Mouse (Mus musculus) ovary, postnatal 36 days (tissue): ENCODE results near the gene Tnfrsf9.
"Not testable (repeated sequence)": the region's sequence is repeated elsewhere in the genome, so short reads cannot be mapped to it uniquely, and the experiment has no call there.

ENCODE experiments used
- DNase-seq: peaks from one replicate; pipeline ENCODE4 v3.0.0; 2022; ENCODE audit warnings: low spot score, mixed read lengths

Gene Tnfrsf9

DNA sequence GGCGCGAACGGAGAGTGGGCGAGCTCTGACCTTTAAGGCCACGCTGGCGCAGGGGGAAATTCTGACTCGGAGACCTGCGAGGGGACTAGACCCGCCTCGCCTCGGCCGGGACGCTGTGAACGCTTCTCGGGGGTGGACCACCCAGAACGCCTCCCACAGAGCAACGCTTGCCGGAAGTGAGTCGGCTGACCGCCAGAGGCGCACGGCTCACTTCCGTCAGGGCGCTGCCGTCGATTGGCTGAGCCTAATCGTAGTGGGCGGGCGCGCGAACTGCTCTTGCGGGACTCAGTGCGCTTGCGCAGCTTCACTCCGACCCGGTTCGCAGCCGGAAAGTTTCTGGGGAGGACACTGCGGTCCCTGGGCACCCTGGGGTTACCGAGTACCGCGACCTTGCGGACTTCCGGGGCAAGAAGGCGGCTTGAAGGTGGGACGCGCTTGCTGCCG lies at the start of gene Tnfrsf9, which contains the start of gene Park7:
Gene Tnfrsf9 (plus strand): TSS at position 273 of the 444 bp plus-strand sequence.
Gene Park7 (minus strand): TSS at position 148 of the 444 bp plus-strand sequence.
- peak; percentile 95 for DNase-seq

DNA sequence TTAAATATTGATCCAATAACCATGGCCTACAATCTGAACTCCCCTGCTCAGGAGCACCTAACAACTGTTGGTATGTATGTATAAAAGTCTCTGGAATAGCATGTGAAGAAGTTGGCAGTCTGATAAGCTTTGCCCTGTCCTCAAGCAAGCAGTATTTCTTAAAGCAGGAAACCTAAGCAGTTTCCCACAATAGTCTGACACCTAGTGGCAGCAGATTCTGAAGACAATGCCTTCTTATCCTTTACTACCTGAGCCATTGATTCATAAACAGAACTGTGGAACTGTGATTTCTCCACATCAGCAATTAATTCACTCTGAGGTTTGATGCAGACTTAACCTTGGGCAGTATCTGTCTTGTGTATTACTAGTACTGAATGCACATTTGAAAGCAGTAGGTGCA lies 49.0 kb upstream of the Tnfrsf9 start:
- DNase-seq, result no peak

DNA sequence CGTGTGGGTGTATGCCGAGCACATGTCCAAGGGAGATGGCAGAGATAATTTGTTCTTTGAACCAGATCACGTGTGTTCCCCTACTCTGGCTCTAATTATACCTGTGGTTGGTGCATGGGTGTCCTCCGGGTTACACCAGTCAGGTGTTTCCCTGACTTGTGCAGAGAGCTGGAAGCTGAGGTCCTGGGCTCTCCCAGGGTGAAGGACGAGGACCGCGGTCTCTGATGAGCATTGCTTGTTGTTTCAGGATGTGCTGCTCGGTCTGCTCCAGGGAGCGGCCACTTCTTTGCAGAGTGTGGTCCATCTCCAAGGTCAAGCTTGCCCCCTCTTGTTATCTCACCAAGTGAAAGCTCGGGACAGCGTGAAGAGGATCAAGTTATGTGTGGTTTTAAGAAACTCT lies 48.3 kb upstream of the Tnfrsf9 start:
- DNase-seq, result no peak

DNA sequence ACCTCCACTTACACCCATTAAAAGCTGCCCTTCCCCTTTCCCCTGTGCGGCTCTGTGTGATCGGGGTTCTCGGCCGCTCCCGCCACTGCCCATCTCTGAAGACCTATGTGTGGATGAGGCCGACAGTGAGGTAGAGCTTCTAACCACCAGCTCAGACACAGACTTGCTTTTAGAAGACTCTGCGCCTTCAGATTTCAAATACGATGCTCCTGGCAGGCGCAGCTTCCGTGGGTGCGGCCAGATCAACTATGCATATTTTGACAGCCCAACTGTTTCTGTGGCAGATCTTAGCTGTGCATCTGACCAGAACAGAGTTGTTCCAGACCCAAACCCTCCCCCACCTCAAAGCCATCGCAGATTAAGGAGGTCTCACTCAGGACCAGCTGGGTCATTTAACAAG lies 47.9 kb upstream of the Tnfrsf9 start:
- no peak for DNase-seq

DNA sequence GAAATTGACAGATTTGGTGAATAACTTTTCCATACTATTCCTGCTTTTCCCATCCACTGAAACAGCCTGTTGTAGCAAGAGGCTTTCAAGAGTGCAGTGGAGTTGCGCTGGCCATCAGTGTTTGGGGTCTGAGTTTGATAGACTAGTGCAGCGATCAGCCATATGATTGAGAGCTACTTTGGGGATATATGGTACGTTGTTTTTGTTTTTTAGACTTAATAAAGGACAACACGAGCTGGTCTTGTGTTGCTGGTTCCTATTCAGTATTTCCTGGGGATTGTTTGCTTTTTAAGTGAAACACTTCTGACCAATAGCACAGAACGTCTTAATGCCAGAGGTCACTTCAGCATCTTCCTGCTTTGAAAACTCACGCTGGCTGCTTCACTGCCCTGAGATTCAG lies 46.2 kb upstream of the Tnfrsf9 start:
- no peak for DNase-seq

DNA sequence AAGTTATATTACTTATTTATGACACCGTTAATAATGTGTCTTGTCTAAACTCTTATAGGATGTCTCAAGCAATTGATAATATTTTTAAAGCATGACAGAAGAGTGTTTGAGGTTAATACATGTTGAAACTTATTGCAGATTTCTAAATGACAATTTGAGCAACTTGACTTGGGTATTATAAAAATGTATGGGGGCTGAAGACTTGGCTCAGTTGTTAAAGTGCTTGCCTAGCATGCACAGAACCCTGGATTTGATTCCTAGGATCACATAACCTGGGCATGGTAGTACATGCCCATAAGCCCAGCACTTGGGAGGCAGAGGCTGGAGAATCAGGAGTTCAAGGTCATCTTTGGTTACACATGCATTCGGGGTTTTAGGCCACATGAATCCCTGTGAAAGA lies 45.5 kb upstream of the Tnfrsf9 start:
- DNase-seq, result no peak

DNA sequence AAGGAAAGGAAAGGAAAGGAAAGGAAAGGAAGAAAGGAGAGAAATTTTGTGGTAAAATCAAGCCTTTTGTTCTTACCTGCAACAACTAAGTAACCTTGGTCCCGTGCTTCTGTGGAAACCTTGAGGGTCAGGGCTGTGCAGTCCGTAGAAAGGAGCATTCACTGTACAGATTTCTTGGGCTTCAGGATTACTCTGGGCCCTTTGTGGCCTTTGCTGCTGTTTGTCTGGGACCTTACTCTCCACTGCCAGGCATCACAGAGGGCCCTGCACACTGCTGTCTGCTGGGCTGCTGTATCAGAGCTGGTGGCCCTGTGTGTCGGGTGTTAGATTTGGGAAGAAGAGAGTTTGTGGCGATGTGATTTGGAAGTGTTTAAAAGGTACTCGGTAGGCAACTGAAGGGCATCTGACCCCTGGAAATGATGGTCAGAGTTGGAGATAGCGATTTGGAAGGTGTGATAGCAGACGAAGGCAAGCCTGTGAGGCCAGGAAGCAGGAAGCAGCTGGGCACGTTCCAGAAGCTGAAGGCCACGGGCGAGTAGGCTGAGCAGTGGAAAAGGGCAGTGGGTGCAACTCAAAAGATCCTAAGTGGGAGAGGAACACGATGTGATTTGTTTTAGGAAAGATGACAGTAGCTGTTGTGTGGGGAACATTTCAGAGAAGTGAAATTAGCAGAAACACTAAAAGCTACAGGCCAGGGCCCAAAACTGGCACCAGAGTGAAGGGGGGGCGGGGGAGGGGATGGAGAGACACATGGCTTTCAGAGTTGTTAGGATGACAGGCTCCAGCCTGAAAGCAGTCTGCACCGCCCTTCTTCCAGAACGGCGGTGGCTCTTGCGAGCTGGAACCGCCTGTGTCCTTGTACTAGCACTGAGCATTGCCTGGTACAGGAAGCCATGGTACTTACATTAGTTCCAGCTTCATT lies 44.8 kb upstream of the Tnfrsf9 start:
- peak; percentile 45 for DNase-seq

DNA sequence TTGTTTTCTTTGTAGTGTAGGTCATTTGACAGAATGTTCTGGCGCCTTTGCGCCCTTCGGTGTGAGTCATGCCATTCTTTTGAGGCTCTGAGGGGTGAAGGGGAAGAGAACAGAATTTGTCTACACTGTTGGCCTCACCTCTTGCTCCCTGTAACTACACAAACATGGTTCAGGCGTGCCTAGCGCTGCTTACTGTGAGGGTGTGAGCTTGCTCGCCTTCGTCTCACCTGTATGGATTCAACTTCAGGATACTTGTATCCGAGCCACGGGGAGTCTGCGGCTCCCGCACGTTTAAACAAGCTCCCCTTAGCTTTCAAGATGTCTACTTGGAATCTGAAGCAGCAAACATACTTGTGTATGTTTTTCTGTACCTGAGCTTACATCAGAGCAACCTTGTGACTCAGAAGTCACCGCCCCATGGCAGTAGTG lies 43.4 kb upstream of the Tnfrsf9 start:
- no peak for DNase-seq

DNA sequence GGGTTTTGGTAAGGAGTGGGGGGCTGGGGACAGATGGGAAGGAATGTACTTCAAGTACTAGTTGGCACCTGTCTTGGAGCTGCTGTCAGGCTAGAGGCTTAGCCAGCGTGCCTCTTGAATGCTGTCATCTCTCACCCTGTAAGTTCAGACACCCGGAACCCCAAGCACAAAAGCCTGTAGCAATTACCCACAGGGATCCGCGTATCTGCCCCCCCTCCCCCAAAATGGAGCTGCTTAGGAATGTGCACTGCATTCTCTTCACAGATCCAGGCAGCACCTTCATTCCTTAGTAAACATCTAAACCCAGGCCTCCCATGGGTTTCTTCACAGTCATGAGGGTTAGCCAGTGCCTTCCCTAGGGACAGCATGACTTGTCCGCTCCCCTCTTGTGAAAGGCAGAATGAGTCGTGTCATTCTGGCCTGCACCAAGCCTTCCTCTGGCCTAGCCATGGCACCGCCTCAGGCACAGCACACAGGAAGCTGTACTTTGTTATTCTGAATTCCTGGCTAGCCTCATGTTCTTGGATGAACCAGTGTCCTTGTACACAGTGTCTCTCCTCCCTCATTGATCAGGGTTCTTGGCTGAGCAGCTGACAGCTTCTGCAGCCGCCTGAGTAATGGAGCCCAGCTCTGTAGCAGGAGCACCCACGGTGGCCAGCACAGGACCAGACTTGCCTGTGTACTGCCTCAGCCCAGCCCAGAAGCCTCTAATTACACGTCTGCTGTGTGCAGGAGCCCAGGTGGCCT lies 42.8 kb upstream of the Tnfrsf9 start:
- peak; percentile 38 for DNase-seq

DNA sequence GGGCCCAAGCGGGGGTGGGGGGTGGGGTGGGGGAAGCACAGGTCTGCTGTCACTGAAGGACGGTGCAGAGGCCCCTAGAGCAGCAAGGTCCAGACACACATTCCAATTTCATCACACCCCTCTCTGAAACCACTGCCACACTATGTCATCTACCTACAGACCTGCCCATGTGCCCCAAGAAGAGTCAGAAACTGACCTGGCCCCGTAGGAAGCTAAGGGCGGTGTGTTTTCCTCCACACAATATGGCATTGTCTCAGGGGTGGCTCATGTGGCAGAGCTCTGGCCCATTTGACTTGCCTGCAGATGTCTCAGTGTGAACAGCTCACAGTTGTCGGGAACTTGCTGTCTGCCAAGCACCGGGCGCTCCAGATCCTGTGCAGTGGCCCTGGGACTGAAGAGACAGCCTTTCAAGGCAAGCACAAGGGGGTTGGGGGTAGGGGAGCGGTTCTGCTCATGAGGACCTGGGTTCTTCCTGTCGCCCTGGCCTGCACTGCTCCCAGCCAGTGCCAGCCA lies 42.2 kb upstream of the Tnfrsf9 start:
- DNase-seq, result peak; percentile 25

DNA sequence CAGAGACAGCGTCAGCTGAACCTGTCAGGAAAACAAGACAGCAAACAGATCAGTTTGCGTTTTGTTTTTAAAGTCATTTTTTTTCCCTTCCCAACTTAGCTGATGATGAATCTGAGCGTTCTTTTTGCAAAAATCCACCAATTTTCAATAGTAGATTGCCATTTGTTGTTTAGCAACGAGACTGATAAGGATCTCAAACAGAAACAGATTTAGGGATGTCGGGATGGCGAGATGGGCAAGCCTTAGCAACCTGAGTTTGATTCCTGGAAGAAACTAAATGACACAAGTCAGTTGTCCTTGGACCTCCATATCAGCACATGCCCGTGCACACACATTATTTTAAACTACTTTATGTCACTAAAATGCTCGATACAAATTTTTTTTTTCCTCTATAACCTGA lies 41.7 kb upstream of the Tnfrsf9 start:
- no peak for DNase-seq

DNA sequence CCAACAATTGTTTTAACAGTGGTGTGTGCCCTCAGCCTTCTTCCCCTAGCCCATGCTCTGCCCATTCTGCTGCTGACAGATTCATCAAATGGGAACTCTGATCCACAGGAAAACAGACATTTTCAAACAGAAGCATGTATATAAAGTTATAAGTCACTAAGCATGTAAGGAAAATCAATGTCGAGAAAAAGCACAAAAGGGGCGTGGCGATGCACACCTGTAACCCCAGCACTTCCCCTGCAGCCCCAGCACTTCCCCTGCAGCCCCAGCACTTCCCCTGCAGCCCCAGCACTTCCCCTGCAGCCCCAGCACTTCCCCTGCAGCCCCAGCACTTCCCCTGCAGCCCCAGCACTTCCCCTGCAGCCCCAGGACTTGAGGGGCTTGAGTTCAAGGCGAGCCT lies 39.9 kb upstream of the Tnfrsf9 start:
- not testable (repeated sequence) for DNase-seq

DNA sequence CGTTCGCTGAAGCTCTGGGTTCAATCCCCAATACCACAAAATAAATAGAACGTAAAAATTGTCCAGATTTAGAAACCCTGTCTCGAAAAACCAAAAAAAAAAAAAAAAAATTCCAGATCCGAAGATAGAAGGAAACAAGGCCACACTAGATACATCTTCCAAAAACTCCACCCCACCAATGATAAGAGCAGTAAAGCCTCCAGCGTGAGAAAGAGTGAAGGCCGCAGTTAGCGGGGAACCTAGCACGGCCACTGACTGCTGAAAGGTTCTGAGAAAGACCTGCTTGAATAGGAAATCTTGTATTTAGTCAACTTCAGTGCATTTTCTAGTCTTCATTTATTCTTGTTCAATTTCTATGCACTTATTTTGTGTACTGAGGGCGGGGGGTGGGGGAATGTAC lies 39.0 kb upstream of the Tnfrsf9 start:
- DNase-seq, result no peak

DNA sequence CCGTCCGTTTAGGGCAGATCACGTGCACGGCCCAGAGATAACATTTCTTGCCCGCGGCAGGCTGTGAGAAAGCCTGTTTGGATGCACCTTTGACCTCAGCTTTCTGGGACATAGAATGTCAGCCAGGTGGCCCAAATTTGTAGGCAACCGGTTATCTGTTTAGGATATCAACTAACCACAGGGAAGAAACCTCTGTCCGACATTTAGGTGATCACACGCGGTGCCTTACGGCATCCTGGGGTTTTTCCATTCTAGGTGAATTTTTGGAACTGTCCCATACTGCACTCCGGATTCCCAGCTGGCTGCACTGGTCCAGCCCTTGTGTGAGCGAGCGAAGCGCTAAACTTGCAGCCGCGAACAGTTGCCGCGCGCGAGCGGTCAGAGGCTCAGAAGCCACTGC lies 34.7 kb upstream of the Tnfrsf9 start:
- no peak for DNase-seq

DNA sequence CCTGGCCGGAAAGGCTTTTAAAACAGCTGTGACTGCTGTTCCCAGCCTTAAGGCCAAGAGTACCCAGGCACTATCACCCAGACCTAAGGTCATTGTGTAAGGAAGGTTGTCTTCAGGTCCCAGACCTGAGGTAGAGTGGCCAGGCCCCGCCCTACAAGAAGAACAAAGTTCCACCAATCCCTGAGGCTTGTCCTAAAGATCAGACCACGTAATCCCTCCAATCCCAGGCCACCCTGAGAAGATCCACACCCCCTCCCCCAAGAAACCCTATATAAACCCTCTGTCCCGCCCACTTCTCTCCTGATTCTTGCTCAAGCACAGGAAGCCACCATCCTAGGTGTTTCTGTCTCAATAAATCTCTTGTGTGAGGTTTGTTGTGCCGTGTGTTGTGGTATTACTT lies 34.0 kb upstream of the Tnfrsf9 start:
- no peak for DNase-seq

DNA sequence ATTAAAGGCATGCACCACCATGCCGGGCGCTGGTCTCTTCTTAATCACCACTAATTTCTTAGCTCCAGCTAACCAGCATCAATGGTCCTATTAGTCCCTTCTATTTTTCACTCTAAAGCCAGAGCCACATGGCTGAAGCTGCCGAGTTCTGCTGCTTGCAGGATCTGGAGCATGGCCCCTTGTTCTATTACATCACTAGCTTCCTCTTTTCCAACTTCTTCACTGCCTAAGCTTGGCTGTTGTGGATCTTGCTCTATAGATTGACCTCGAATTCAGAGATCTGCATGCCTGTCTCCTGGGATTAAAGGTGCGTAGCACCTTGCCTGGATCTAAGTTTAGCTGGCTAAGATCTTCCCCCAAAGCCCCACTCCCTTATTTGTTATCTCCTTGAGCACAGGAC lies 31.7 kb upstream of the Tnfrsf9 start:
- DNase-seq, result no peak

DNA sequence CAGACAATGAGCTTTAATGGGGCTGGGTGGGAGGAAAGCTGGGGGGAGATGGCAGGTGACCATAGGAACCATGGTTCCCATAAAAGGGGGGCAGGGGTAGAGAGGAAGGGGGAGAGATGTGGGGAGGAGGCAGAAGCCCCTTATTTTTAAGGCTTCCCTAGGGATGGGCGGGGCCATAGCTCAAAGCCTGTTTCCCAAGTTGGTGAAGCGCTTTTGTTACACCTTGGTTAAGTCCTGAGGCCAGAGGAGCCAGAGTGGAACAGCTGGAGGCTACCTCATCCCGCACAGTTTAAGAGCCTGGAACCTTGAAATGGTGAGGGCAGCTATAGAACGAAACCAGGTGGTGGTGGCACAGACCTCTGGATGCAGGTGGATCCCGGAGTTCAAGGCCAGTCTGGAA lies 26.5 kb upstream of the Tnfrsf9 start:
- no peak for DNase-seq

DNA sequence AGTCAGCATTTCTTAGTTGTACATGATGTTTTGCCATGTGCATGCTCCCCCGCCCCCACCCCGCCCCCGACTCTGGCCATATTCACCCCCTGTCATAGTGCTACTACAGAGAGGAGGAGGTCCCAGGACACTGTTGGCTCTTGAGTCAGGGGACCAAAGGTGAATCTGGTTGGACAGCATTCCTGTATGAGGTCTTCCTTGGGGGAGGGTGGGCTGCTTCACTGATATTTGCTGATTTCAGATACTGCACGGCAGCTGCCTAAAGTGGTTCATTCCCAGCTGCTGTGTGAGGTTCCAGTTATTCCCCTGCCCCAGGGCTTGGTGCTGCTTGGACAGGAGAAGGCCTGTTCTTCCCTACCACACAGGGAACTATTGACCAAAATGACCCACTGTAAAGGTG lies 25.9 kb upstream of the Tnfrsf9 start:
- no peak for DNase-seq

DNA sequence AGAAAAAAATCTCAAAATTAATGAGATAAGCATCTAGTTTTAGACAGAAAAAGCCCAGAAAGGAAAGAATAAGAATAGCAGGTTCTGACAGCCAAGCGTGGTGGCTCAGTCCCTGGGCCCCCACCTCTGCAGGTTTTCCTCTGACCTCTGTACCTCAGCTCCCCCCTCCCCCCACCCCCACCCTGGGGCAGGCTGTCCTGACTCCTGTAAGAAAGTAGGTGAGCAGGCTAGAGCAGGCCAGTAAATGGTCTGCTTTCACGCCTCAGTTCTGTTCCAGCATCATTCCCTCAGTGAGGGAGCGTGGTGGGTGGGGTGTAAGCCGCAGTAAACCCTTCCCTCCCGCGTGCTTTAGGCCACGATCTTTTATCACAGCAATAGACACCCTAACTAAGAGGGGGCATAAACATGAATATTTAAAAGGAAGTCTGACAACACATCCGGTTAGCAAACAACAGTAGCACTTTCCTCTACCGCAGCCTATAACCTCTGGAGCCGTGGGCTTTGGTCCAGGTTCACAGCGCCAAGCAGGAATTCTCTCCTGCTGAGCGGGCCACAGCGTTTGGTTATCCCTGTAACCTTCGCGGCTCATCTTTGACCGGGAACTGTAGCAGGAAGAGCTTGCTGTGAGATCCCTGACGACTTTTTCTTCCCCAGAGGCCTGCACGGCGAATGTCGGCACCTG lies 24.9 kb upstream of the Tnfrsf9 start:
- DNase-seq, result no peak

DNA sequence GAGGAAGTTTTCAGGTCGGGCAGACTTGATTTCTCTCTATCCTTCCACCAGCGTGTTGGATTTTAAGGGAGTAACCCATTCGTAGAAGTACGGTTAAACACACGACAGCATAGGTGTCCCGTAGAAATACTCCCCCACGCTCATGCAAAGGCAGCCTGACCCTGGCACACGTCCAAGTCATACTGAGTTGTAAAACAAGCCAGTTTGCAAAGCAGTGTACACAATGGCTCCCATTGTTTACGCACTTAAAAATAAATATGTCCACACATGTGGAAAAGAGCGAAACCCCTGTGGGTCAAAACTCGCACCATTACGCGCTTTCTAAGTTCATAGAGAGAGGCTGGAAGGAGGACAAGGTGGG lies 24.4 kb upstream of the Tnfrsf9 start:
- no peak for DNase-seq

DNA sequence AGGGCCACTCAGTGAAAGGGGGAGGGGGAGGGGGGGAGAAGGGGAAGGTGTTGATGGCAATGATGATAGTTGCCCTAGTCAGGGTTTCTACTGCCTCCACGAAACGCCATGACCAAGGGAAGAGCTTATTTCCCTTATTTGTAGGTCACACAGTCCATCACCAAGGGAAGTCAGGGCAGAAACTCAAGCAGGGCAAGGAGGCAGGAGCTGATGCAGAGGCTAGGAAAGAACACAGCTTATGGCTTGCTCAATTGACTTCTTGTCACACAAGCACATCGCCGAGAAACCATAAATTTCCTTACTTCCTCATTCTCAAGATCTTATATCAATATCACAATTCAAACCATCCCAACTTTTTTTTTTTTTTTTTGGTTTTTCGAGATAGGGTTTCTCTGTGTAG lies 23.1 kb upstream of the Tnfrsf9 start:
- DNase-seq, result no peak

DNA sequence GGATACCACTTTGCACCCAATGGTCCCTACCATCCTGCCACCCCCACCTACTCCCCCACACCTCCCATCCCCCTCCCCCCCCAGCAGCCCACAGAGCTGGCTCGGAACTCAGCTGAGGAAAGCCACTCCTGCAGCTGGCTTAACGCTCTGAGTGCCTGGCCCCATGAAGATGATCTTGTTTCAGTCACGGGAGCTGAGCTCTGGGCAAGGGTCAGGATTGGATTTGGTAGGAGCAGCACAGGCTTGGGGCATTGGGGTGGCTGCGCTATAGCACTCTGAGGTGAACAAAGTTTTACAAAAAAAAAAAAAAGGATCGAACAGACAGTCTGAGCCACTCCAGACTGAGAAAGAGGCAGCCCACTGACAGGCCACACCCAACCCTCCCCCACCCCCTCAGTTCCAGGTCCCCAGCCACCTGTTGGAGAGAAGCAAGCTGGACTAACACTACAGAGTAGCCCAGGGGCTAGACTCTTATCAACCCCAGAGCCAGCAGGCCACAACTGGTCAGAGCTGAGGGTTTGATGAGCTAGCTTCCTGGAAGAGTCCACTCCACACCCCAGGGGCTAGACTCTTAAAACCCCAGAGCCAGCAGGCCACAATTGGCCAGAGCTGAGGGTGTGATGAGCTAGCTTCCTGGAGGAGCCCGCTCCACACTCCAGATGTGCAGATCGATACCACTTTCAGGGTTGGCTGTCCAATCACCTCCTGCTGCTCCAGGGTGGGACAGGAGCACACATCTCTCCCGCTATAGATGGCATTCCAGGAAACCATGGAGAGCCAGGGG lies 19.5 kb upstream of the Tnfrsf9 start:
- DNase-seq, result no peak
